Mouse (Mus musculus) lung, adult 2 months (tissue): ENCODE measurements around the gene Pde4d.

Experiments used
- CTCF ChIP-seq: fragments of 200-500 bp; IDR thresholded peaks from 2 replicates; pipeline ENCODE4 v1.5.1; 2011; ENCODE audit warnings: mild to moderate bottlenecking, low read length, control low read depth; ENCODE audit not compliant: insufficient read depth
- POLR2A ChIP-seq: fragments of 200-500 bp; IDR thresholded peaks from 2 replicates; pipeline ENCODE4 v1.6.1; 2011; ENCODE audit warnings: low read depth, mild to moderate bottlenecking, control low read depth, low read length, borderline replicate concordance; ENCODE audit errors: extremely low read depth

- TF ChIP-seq POLR2A (no peak), CTCF (no peak)
Measured at GRCm38 (mm10) chr13:109548771-109549555, 1099.2 kb downstream of the Pde4d start.
